Mouse (Mus musculus) heart, embryonic 13.5 days (tissue): Measurements from ENCODE around the gene Hoxa10. TPM values are rescaled to one million over a fixed set of nuclear protein-coding genes. Genes with fewer than 3 reads are reported as not detected.

ENCODE experiments used
- ATAC-seq: fragments of 200-750 bp; cut with Nextera tagmentation; 2 replicates; pipeline ENCODE4 v1.8.0; 2017; ENCODE audit warnings: moderate TSS enrichment; ENCODE audit not compliant: insufficient number of reproducible peaks, low FRiP score, low TSS enrichment; ENCODE audit errors: extremely low read depth
- H3K27ac ChIP-seq: fragments of 300-500 bp; sonication (generic); replicated peaks from 2 replicates; pipeline ENCODE4 v1.5.1; 2015; ENCODE audit warnings: moderate library complexity, mild to moderate bottlenecking, inconsistent platforms
- H3K27me3 ChIP-seq: fragments of 300-500 bp; sonication (generic); replicated peaks from 2 replicates; pipeline ENCODE4 v1.6.1; 2015; ENCODE audit warnings: mild to moderate bottlenecking, inconsistent platforms
- H3K36me3 ChIP-seq: fragments of 300-500 bp; sonication (generic); 2 replicates; pipeline ENCODE4 v1.6.1; 2015; ENCODE audit warnings: mild to moderate bottlenecking, inconsistent platforms
- H3K4me1 ChIP-seq: fragments of 300-500 bp; sonication (generic); 2 replicates; pipeline ENCODE4 v1.6.1; 2015; ENCODE audit warnings: inconsistent platforms
- H3K4me2 ChIP-seq: fragments of 300-500 bp; sonication (generic); 2 replicates; pipeline ENCODE4 v1.6.1; 2015; ENCODE audit warnings: inconsistent platforms, mild to moderate bottlenecking, moderate library complexity
- H3K4me3 ChIP-seq: fragments of 300-500 bp; sonication (generic); 2 replicates; pipeline ENCODE4 v1.5.1; 2015; ENCODE audit warnings: moderate library complexity, mild to moderate bottlenecking, inconsistent platforms
- H3K9ac ChIP-seq: fragments of 300-500 bp; sonication (generic); 2 replicates; pipeline ENCODE4 v1.6.1; 2015; ENCODE audit warnings: inconsistent platforms, mild to moderate bottlenecking, moderate library complexity
- H3K9me3 ChIP-seq: fragments of 300-500 bp; sonication (generic); 2 replicates; pipeline ENCODE4 v1.6.1; 2016; ENCODE audit warnings: inconsistent platforms
- WGBS: fragments of 180-500 bp; shearing (Covaris S2); methylation state at CpG from one replicate; pipeline ENCODE4 v1.1.7; 2015; ENCODE audit warnings: mixed read lengths; 5-methylcytosine and 5-hydroxymethylcytosine counted together
- polyA plus RNA-seq: library from polyadenylated mRNA; unstranded; fragments of >200 nt; fragmentation: Nextera tagmentation; extraction: Ambion mirVana; gene quantifications from 2 replicates; pipeline ENCODE4 v1.2.1, GENCODE M21; 2015

The Hoxa10 gene
- polyA plus RNA-seq, 1 experiment from 2014 or later = not detected

- peaks cover 12% of the 10 kb centered on the region; the same call in 1 of the 2 replicates for H3K4me1 ChIP-seq
- ATAC-seq = no peak
- H3K4me2 ChIP-seq = peak overlapping the region; percentile 13; the same call in 1 of the 2 replicates
- 3% methylated on average over 9 of the region's 9 CpGs for WGBS
- peaks cover 100% of the 10 kb centered on the region for H3K27me3 ChIP-seq
- H3K9ac ChIP-seq = no peak overlapping the region
- H3K36me3 ChIP-seq = no peaks in the 10 kb centered on the region
- no peak overlapping the region for H3K27ac ChIP-seq
- H3K4me3 ChIP-seq = no peak overlapping the region
- no peaks in the 10 kb centered on the region for H3K9me3 ChIP-seq
Observed at GRCm38 (mm10) chr6:52196811-52197210, 43.8 kb downstream of the Hoxa10 start.

- H3K4me2 ChIP-seq = no peak overlapping the region
- H3K9me3 ChIP-seq = no peaks in the 10 kb centered on the region
- H3K27ac ChIP-seq = no peak overlapping the region
- peaks cover 20% of the 10 kb centered on the region for H3K4me1 ChIP-seq
- WGBS = 4% methylated on average over 10 of the region's 10 CpGs
- H3K36me3 ChIP-seq = no peaks in the 10 kb centered on the region
- no peak overlapping the region for H3K9ac ChIP-seq
- no peak for ATAC-seq
- no peak overlapping the region for H3K4me3 ChIP-seq
- H3K27me3 ChIP-seq = peaks cover 99% of the 10 kb centered on the region
Observed at GRCm38 (mm10) chr6:52194690-52195089, 46.0 kb downstream of the Hoxa10 start.

GRCm38 (mm10) chr6:52191860-52192550 is 48.6 kb downstream of the Hoxa10 start:
- peaks cover 99% of the 10 kb centered on the region for H3K27me3 ChIP-seq

GRCm38 (mm10) chr6:52190906-52191810 is 49.5 kb downstream of the Hoxa10 start, which contains the start of gene Hoxa4:
TSS of gene Hoxa4 (minus strand) at chr6:52191753.
- Histone ChIP-seq H3K4me2 (peak within 1 kb of the TSS; percentile 78), H3K9ac (peak within 1 kb of the TSS; percentile 80), H3K9me3 (no peaks in the 10 kb centered on the region), H3K4me3 (peak within 1 kb of the TSS; percentile 59), H3K27ac (peak within 1 kb of the TSS; percentile 67), H3K36me3 (no peaks in the 10 kb centered on the region), H3K4me1 (peaks cover 15% of the 10 kb centered on the region), H3K27me3 (peaks cover 99% of the 10 kb centered on the region)
- WGBS = 2% methylated on average over 79 of the region's 102 CpGs
- ATAC-seq = no peak

More at GRCm38 (mm10) chr6:52191860-52192550, 48.6 kb downstream of the Hoxa10 start:
- peak overlapping the region; percentile 42 for H3K27ac ChIP-seq
- peak overlapping the region; percentile 78 for H3K4me2 ChIP-seq
- H3K9ac ChIP-seq = peak overlapping the region; percentile 75
- H3K9me3 ChIP-seq = no peaks in the 10 kb centered on the region
- WGBS = 1% methylated on average over 37 of the region's 55 CpGs
- H3K4me3 ChIP-seq = peak overlapping the region; percentile 59
- H3K36me3 ChIP-seq = no peaks in the 10 kb centered on the region
- ATAC-seq = no peak
- peaks cover 20% of the 10 kb centered on the region for H3K4me1 ChIP-seq

GRCm38 (mm10) chr6:52190410-52190809 is 50.2 kb downstream of the Hoxa10 start:
- Histone ChIP-seq H3K9ac (peak overlapping the region; percentile 80), H3K4me3 (peak overlapping the region; percentile 59), H3K4me1 (peaks cover 15% of the 10 kb centered on the region), H3K27me3 (peaks cover 99% of the 10 kb centered on the region), H3K27ac (peak overlapping the region; percentile 67; the same call in 1 of the 2 replicates), H3K9me3 (no peaks in the 10 kb centered on the region), H3K36me3 (no peaks in the 10 kb centered on the region), H3K4me2 (peak overlapping the region; percentile 78)
- no peak for ATAC-seq
- WGBS = under 1% methylated on average over 23 of the region's 23 CpGs

GRCm38 (mm10) chr6:52189909-52190308 is 50.7 kb downstream of the Hoxa10 start:
- peak overlapping the region; percentile 42 for H3K27ac ChIP-seq
- H3K36me3 ChIP-seq = no peaks in the 10 kb centered on the region
- H3K4me2 ChIP-seq = peak overlapping the region; percentile 78
- ATAC-seq = no peak
- H3K4me1 ChIP-seq = peaks cover 15% of the 10 kb centered on the region
- peak overlapping the region; percentile 80 for H3K9ac ChIP-seq
- H3K9me3 ChIP-seq = no peaks in the 10 kb centered on the region
- peaks cover 99% of the 10 kb centered on the region for H3K27me3 ChIP-seq
- H3K4me3 ChIP-seq = peak overlapping the region; percentile 59
- WGBS = 8% methylated on average over 8 of the region's 8 CpGs

GRCm38 (mm10) chr6:52189172-52189591 is 51.5 kb downstream of the Hoxa10 start:
- H3K27ac ChIP-seq = peak overlapping the region; percentile 42
- ATAC-seq = no peak
- peaks cover 99% of the 10 kb centered on the region for H3K27me3 ChIP-seq
- H3K9me3 ChIP-seq = no peaks in the 10 kb centered on the region
- peaks cover 15% of the 10 kb centered on the region for H3K4me1 ChIP-seq
- H3K4me2 ChIP-seq = 0 out of 2 replicates have a peak overlapping the region, but pooled peaks have one; percentile 78
- H3K9ac ChIP-seq = no peak overlapping the region
- H3K36me3 ChIP-seq = no peaks in the 10 kb centered on the region
- no peak overlapping the region for H3K4me3 ChIP-seq
- 12% methylated on average over 5 of the region's 5 CpGs for WGBS

- 24% methylated on average over 1 of the region's 1 CpGs for WGBS
- H3K4me3 ChIP-seq = no peak overlapping the region
- ATAC-seq = no peak
- no peak overlapping the region for H3K9ac ChIP-seq
- H3K27ac ChIP-seq = no peak overlapping the region
- H3K4me2 ChIP-seq = no peak overlapping the region
- no peaks in the 10 kb centered on the region for H3K36me3 ChIP-seq
- H3K27me3 ChIP-seq = peaks cover 100% of the 10 kb centered on the region
- H3K4me1 ChIP-seq = peaks cover 6% of the 10 kb centered on the region
- H3K9me3 ChIP-seq = no peaks in the 10 kb centered on the region
Observed at GRCm38 (mm10) chr6:52186500-52186899, 54.2 kb downstream of the Hoxa10 start.

- no peak for ATAC-seq
- 12% methylated on average over 3 of the region's 3 CpGs for WGBS
- H3K4me1 ChIP-seq = no peaks in the 10 kb centered on the region
- H3K9ac ChIP-seq = no peak overlapping the region
- no peak overlapping the region for H3K4me2 ChIP-seq
- peaks cover 100% of the 10 kb centered on the region for H3K27me3 ChIP-seq
- H3K4me3 ChIP-seq = no peak overlapping the region
- H3K9me3 ChIP-seq = no peaks in the 10 kb centered on the region
- H3K36me3 ChIP-seq = no peaks in the 10 kb centered on the region
- no peak overlapping the region for H3K27ac ChIP-seq
Observed at GRCm38 (mm10) chr6:52185834-52186233, 54.8 kb downstream of the Hoxa10 start.

GRCm38 (mm10) chr6:52185222-52185621 is 55.4 kb downstream of the Hoxa10 start:
- no peak for ATAC-seq
- Histone ChIP-seq H3K4me1 (no peaks in the 10 kb centered on the region), H3K4me2 (peak overlapping the region; percentile 26), H3K9ac (no peak overlapping the region), H3K9me3 (no peaks in the 10 kb centered on the region), H3K27ac (no peak overlapping the region), H3K4me3 (no peak overlapping the region), H3K27me3 (peaks cover 100% of the 10 kb centered on the region), H3K36me3 (no peaks in the 10 kb centered on the region)
- WGBS = 3% methylated on average over 19 of the region's 19 CpGs

- no peak overlapping the region for H3K4me3 ChIP-seq
- H3K36me3 ChIP-seq = no peaks in the 10 kb centered on the region
- H3K4me2 ChIP-seq = peak overlapping the region; percentile 26
- H3K9ac ChIP-seq = no peak overlapping the region
- no peaks in the 10 kb centered on the region for H3K4me1 ChIP-seq
- H3K27me3 ChIP-seq = peaks cover 100% of the 10 kb centered on the region
- no peak for ATAC-seq
- no peaks in the 10 kb centered on the region for H3K9me3 ChIP-seq
- 7% methylated on average over 6 of the region's 6 CpGs for WGBS
- H3K27ac ChIP-seq = no peak overlapping the region
Observed at GRCm38 (mm10) chr6:52184668-52185067, 56.0 kb downstream of the Hoxa10 start.
